Mouse (Mus musculus): ENCODE measurements around the gene Dnpep. TPM values are rescaled to one million over a fixed set of nuclear protein-coding genes. Genes with fewer than 3 reads are reported as not detected.

Dnpep gene
- polyA plus RNA-seq, 1 experiment = 865 TPM

GRCm38 (mm10) chr1:75289888-75290431, 27.8 kb downstream of the Dnpep start:
- Histone ChIP-seq H3K27ac (ENCODE audit: insufficient read depth, low read depth, low read length) (no peak overlapping the region), H3K4me3 (ENCODE audit: low read depth, low read length) (no peak overlapping the region), H3K27me3 (ENCODE audit: control insufficient read depth, insufficient read depth, low read length) (no peaks in the 10 kb centered on the region), H3K36me3 (ENCODE audit: control insufficient read depth, insufficient read depth, low read length) (no peaks in the 10 kb centered on the region), H3K4me1 (ENCODE audit: control insufficient read depth, insufficient read depth, insufficient read length, low read length) (no peaks in the 10 kb centered on the region)
- WGBS = 59% methylated on average over 8 of the region's 8 CpGs
- TF ChIP-seq POLR2A (IDR thresholded peaks at IDR 0.05; ENCODE audit: low read depth, low read length) = no peak
- no peak for TF ChIP-seq CTCF (IDR thresholded peaks at IDR 0.05; ENCODE audit: extremely low read depth, insufficient read length, insufficient replicate concordance, low read depth, low read length)

- no peak overlapping the region for H3K4me3 ChIP-seq (ENCODE audit: low read depth, low read length)
- WGBS = 24% methylated on average over 7 of the region's 7 CpGs
- no peak for TF ChIP-seq POLR2A (IDR thresholded peaks at IDR 0.05; ENCODE audit: low read depth, low read length)
- no peak for TF ChIP-seq CTCF (IDR thresholded peaks at IDR 0.05; ENCODE audit: extremely low read depth, insufficient read length, insufficient replicate concordance, low read depth, low read length)
These were observed 28.4 kb downstream of the Dnpep start for GRCm38 (mm10) chr1:75289376-75289775.

DNA sequence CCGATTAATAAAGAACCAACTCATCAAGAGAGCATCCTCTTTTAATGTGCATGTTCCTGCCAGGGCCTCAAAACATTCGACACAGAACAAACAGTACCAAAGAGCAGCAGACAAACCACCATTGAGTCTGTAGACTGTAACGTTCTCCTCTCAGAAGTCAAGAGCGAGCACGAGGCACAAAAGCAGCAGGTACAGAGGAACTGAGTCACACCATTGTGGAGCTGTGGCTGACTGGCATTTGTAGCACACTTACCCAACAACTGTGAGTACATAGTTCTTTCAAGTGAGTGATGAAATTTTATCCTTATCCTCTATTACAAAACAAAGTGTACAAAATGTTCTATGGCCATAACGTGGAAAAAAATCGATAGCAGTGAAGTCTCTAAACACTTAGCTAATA, 32.9 kb downstream of the Dnpep start:
- TF ChIP-seq POLR2A (IDR thresholded peaks at IDR 0.05; ENCODE audit: low read depth, low read length) = no peak
- no peak for TF ChIP-seq CTCF (IDR thresholded peaks at IDR 0.05; ENCODE audit: extremely low read depth, insufficient read length, insufficient replicate concordance, low read depth, low read length)
- Histone ChIP-seq H3K27me3 (ENCODE audit: control insufficient read depth, insufficient read depth, low read length) (no peaks in the 10 kb centered on the region), H3K27ac (ENCODE audit: insufficient read depth, low read depth, low read length) (no peak overlapping the region), H3K36me3 (ENCODE audit: control insufficient read depth, insufficient read depth, low read length) (no peaks in the 10 kb centered on the region), H3K4me3 (ENCODE audit: low read depth, low read length) (no peak overlapping the region), H3K4me1 (ENCODE audit: control insufficient read depth, insufficient read depth, insufficient read length, low read length) (no peaks in the 10 kb centered on the region)
- 81% methylated on average over 7 of the region's 7 CpGs for WGBS

More at GRCm38 (mm10) chr1:75289376-75289775, 28.4 kb downstream of the Dnpep start:
- Histone ChIP-seq H3K36me3 (ENCODE audit: control insufficient read depth, insufficient read depth, low read length) (no peaks in the 10 kb centered on the region), H3K27ac (ENCODE audit: insufficient read depth, low read depth, low read length) (no peak overlapping the region), H3K4me1 (ENCODE audit: control insufficient read depth, insufficient read depth, insufficient read length, low read length) (no peaks in the 10 kb centered on the region), H3K27me3 (ENCODE audit: control insufficient read depth, insufficient read depth, low read length) (no peaks in the 10 kb centered on the region)

GRCm38 (mm10) chr1:75283017-75283416, 34.8 kb downstream of the Dnpep start:
- Histone ChIP-seq H3K27me3 (ENCODE audit: control insufficient read depth, insufficient read depth, low read length) (0 out of 2 replicates have a peak, but pooled peaks cover 2% of the 10 kb centered on the region), H3K36me3 (ENCODE audit: control insufficient read depth, insufficient read depth, low read length) (no peaks in the 10 kb centered on the region), H3K4me1 (ENCODE audit: control insufficient read depth, insufficient read depth, insufficient read length, low read length) (no peaks in the 10 kb centered on the region), H3K27ac (ENCODE audit: insufficient read depth, low read depth, low read length) (no peak overlapping the region), H3K4me3 (ENCODE audit: low read depth, low read length) (no peak overlapping the region)
- 60% methylated on average over 5 of the region's 5 CpGs for WGBS
- TF ChIP-seq POLR2A (IDR thresholded peaks at IDR 0.05; ENCODE audit: low read depth, low read length) (no peak), CTCF (IDR thresholded peaks at IDR 0.05; ENCODE audit: extremely low read depth, insufficient read length, insufficient replicate concordance, low read depth, low read length) (no peak)

GRCm38 (mm10) chr1:75278228-75278627, 39.6 kb downstream of the Dnpep start, which contains the start of gene Resp18:
TSS of gene Resp18 (minus strand) at chr1:75278415.
- TF ChIP-seq CTCF (IDR thresholded peaks at IDR 0.05; ENCODE audit: extremely low read depth, insufficient read length, insufficient replicate concordance, low read depth, low read length) (no peak), POLR2A (IDR thresholded peaks at IDR 0.05; ENCODE audit: low read depth, low read length) (no peak)
- Histone ChIP-seq H3K4me3 (ENCODE audit: low read depth, low read length) (no peak within 1 kb of the TSS), H3K4me1 (ENCODE audit: control insufficient read depth, insufficient read depth, insufficient read length, low read length) (no peaks in the 10 kb centered on the region), H3K27ac (ENCODE audit: insufficient read depth, low read depth, low read length) (no peak within 1 kb of the TSS), H3K36me3 (ENCODE audit: control insufficient read depth, insufficient read depth, low read length) (no peaks in the 10 kb centered on the region), H3K27me3 (ENCODE audit: control insufficient read depth, insufficient read depth, low read length) (0 out of 2 replicates have a peak, but pooled peaks cover 2% of the 10 kb centered on the region)
- 14% methylated on average over 13 of the region's 13 CpGs for WGBS

DNA sequence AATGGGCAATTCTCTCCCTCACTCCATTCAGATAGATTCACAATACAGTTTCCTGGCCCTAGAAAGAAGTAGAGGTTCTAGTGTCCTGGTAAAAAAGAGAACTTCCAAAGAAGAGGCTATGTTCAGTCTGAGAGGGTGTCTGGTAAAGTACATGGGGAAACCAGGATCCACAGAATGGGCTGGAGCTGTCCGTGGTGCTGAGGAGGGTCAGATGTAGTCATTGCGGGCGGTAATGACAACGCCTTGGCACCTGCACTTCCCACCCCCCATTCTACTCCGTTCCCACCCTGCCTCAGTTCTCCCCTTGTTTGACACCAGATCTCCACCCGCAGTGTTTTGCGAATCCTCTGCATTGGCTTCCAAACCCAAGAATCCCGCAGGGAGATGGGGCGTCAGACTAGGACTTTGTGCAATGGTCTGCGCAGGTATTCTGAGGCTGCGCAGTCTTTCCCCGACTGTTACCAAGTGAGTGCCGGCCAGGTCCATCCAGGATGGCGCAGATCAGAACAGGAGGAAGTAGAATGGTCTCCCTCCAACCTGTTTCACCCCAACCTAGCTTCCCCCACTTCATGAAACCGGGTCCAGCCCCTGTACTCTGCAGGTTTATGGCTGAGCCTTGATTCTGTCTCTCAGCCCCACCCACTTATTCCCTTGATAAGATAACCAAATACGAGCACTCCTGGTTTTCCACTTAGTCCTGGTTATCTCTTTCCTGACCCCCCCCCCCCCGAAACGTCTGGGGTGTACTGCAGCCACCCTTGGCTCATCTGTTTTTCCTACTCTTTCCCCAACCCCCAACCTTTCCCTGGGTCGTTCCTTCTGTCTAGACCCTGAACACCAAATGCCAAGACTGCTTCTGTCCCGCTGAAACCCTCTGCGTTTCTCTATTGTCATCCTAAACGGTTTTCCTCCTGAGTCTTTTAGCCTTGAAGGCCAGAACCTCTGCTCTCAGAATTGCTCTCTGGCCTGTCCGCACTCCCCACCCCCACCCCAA, 40.3 kb downstream of the Dnpep start:
- H3K4me3 ChIP-seq (ENCODE audit: low read depth, low read length) = no peak overlapping the region

More for the DNA sequence above, 40.3 kb downstream of the Dnpep start:
- no peaks in the 10 kb centered on the region for H3K36me3 ChIP-seq (ENCODE audit: control insufficient read depth, insufficient read depth, low read length)
- no peak overlapping the region for H3K27ac ChIP-seq (ENCODE audit: insufficient read depth, low read depth, low read length)
- no peaks in the 10 kb centered on the region for H3K4me1 ChIP-seq (ENCODE audit: control insufficient read depth, insufficient read depth, insufficient read length, low read length)
- 10% methylated on average over 23 of the region's 23 CpGs for WGBS
- 0 out of 2 replicates have a peak, but pooled peaks cover 2% of the 10 kb centered on the region for H3K27me3 ChIP-seq (ENCODE audit: control insufficient read depth, insufficient read depth, low read length)
- no peak for TF ChIP-seq POLR2A (IDR thresholded peaks at IDR 0.05; ENCODE audit: low read depth, low read length)

Measured in small intestine, adult 2 months (tissue).